Mouse (Mus musculus) MEL (cell line): ENCODE measurements around the gene Iqschfp.

ENCODE experiments used
- CTCF ChIP-seq, 3 experiments: IDR thresholded peaks in 2 of 3; conservative IDR thresholded peaks in 1 of 3; 2 replicates each; pipeline ENCODE4 v1.5.1; 2011 to 2012; ENCODE audit warnings: low read length in 3 of 3, low read depth in 2 of 3, mild to moderate bottlenecking in 2 of 3, improper control_type of control experiment in 1 of 3, inconsistent platforms in 1 of 3, mixed read lengths in 1 of 3, moderate library complexity in 1 of 3; ENCODE audit not compliant: control insufficient read depth in 1 of 3, insufficient read depth in 1 of 3, poor library complexity in 1 of 3, severe bottlenecking in 1 of 3
- MAX ChIP-seq: IDR thresholded peaks from 2 replicates; pipeline ENCODE4 v1.6.1; 2011; ENCODE audit warnings: low read length, improper control_type of control experiment
- POLR2A ChIP-seq, 2 experiments: IDR thresholded peaks; 2 replicates each; pipeline ENCODE4 v1.6.1; 2011 to 2012; ENCODE audit warnings: low read length in 2 of 2, mild to moderate bottlenecking in 2 of 2, control low read depth in 1 of 2, improper control_type of control experiment in 1 of 2, low read depth in 1 of 2, moderate library complexity in 1 of 2; ENCODE audit not compliant: control insufficient read depth in 1 of 2, insufficient read depth in 1 of 2, poor library complexity in 1 of 2
- RAD21 ChIP-seq: IDR thresholded peaks from 2 replicates; pipeline ENCODE4 v1.6.1; 2011; ENCODE audit warnings: mild to moderate bottlenecking, low read depth, low read length, improper control_type of control experiment

DNA sequence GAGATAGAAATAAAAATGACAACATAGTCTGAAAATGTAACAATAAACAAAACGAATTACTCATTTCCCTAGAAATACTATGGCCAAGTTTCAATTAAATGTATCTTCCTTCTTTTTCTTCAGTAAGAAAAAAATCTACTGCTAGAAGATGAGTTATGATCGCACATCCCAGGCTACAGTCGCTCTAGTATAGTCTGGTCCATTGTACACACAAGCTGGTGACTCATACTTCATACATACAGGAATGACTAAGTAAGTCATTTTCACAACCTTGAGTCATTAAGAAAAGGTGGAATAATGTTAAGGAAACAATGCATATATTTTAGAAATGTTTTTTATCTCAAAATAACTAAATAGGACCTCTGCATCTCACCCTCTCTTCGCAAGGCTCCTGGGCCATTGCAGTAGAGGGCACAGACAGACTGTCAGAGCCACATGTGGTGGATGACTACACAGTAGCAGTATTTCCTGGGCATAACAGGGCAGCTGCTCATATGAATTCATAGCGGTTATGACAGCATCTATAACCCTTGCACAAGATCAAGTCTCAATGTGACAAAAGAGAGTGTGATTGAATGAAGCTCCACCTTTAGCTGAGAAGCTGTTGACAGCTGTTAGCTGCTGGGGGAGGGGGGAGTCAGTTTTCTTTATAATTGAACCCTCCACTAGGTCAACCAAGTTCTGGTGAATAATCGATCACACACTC, 70.1 kb downstream of the Iqschfp start:
- TF ChIP-seq POLR2A (IDR thresholded peaks at IDR 0.05; ENCODE audit: control insufficient read depth in 1 of 2, insufficient read depth in 1 of 2, low read depth in 1 of 2, low read length in 2 of 2, poor library complexity in 1 of 2) (no peak), CTCF (IDR thresholded peaks at IDR 0.05 in 2 of 3, conservative IDR thresholded peaks at IDR 0.05 in 1 of 3; ENCODE audit: control insufficient read depth in 1 of 3, insufficient read depth in 1 of 3, low read depth in 2 of 3, low read length in 3 of 3, poor library complexity in 1 of 3, severe bottlenecking in 1 of 3) (no peak), RAD21 (no peak), MAX (no peak)
